Mouse (Mus musculus): ENCODE results near the gene Pde6d.

- TF ChIP-seq CTCF (IDR thresholded peaks at IDR 0.05; ENCODE audit: extremely low read depth, insufficient read depth, insufficient read length, insufficient replicate concordance) (no peak), POLR2A (IDR thresholded peaks at IDR 0.05; ENCODE audit: low read depth, low read length) (no peak)
Measured at GRCm38 (mm10) chr1:86505461-86505860, 77.0 kb downstream of the Pde6d start.
